Mouse (Mus musculus) limb, embryonic 11.5 days (tissue): Measurements from ENCODE around the gene Tbl1x. TPM values are rescaled to one million over a fixed set of nuclear protein-coding genes. Genes with fewer than 3 reads are reported as not detected.

Experiments used
- ATAC-seq: fragments of 200-750 bp; cut with Nextera tagmentation; 2 replicates; pipeline ENCODE4 v1.8.0; 2017; ENCODE audit warnings: low read depth; ENCODE audit not compliant: insufficient number of reproducible peaks, low FRiP score, low TSS enrichment
- DNase-seq: peaks from one replicate; pipeline ENCODE4 v3.0.0-alpha.2; 2015; ENCODE audit warnings: low spot score
- H3K27ac ChIP-seq: fragments of 300-500 bp; sonication (generic); replicated peaks from 2 replicates; pipeline ENCODE4 v1.5.1; 2014; ENCODE audit warnings: low read depth, mild to moderate bottlenecking, low read length
- H3K27me3 ChIP-seq: fragments of 300-500 bp; sonication (generic); 2 replicates; pipeline ENCODE4 v1.6.1; 2014; ENCODE audit warnings: mild to moderate bottlenecking, low read length, mixed read lengths; ENCODE audit not compliant: control insufficient read depth, insufficient read depth
- H3K36me3 ChIP-seq: fragments of 300-500 bp; sonication (generic); 2 replicates; pipeline ENCODE4 v1.6.1; 2014; ENCODE audit warnings: mild to moderate bottlenecking, low read length, moderate library complexity, mixed read lengths; ENCODE audit not compliant: control insufficient read depth, insufficient read depth
- H3K4me1 ChIP-seq: fragments of 300-500 bp; sonication (generic); 2 replicates; pipeline ENCODE4 v1.6.1; 2014; ENCODE audit warnings: low read length, mixed read lengths; ENCODE audit not compliant: control insufficient read depth, insufficient read depth
- H3K4me2 ChIP-seq: fragments of 300-500 bp; sonication (generic); 2 replicates; pipeline ENCODE4 v1.6.1; 2014; ENCODE audit warnings: low read depth, mild to moderate bottlenecking, moderate library complexity; ENCODE audit not compliant: severe bottlenecking
- H3K4me3 ChIP-seq: fragments of 300-500 bp; sonication (generic); 2 replicates; pipeline ENCODE4 v1.5.1; 2014; ENCODE audit warnings: low read depth, low read length
- H3K9ac ChIP-seq: fragments of 300-500 bp; sonication (generic); 2 replicates; pipeline ENCODE4 v1.6.1; 2014; ENCODE audit warnings: mild to moderate bottlenecking, low read length
- H3K9me3 ChIP-seq: fragments of 300-500 bp; sonication (generic); 2 replicates; pipeline ENCODE4 v1.6.1; 2016; ENCODE audit warnings: low read length; ENCODE audit not compliant: control insufficient read depth
- WGBS: fragments of 180-500 bp; shearing (Covaris S2); extraction: QIAGEN DNeasy Blood & Tissue Kit; methylation state at CpG from one replicate; pipeline ENCODE4 v1.1.7; 2014; 5-methylcytosine and 5-hydroxymethylcytosine counted together
- polyA plus RNA-seq: library from polyadenylated mRNA; unstranded; fragments of >200 nt; fragmentation: Nextera tagmentation; extraction: Ambion mirVana; gene quantifications from 2 replicates; pipeline ENCODE4 v1.2.1, GENCODE M21; 2014

Tbl1x gene
- polyA plus RNA-seq, 1 experiment from 2014 or later = 94.4 TPM

DNA sequence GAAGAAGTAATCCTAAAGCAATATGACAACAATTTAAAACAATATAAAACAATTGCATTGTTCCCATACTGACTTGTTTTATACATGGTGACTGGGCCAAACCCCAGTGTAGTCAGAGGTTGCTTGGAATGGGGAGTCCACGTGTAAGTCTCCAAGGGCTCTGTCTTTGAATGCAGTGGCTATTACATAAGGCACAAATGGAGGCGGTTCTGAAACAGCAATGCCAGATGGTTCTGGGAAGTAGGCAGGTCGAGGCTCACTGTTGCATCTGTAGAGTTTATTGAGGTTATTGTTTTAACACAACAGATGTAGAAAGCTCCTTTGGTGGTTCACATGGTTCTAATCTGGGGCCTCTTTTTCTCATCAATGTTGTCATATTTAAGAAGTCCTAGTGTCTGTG is 66.3 kb downstream of the Tbl1x start:
- Histone ChIP-seq H3K36me3 (no peaks in the 10 kb centered on the region), H3K4me3 (no peak overlapping the region), H3K9ac (no peak overlapping the region), H3K4me1 (no peaks in the 10 kb centered on the region), H3K27me3 (no peaks in the 10 kb centered on the region), H3K27ac (no peak overlapping the region), H3K4me2 (no peak overlapping the region), H3K9me3 (no peaks in the 10 kb centered on the region)
- DNase-seq (no peak), ATAC-seq (no peak)
- 81% methylated on average over 3 of the region's 3 CpGs for WGBS

DNA sequence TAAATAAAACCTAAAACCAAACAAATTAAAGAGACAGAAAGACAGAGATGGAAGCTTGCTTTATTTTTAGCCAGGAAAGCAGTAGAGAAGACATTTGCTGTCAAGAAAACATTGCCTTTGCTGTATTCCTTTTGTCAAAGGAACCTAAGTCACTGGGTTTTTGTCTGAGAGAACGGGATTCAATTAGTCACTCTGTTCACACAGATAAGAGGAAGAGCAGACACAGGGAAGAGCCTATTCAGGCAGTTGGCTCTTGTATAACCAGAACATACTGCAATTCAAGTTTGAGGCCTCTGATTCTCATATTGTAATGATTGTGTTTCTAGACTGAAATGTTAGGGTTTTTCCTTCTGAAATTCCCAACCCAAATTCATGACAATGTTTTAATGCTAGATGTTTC is 67.4 kb downstream of the Tbl1x start:
- H3K27ac ChIP-seq = no peak overlapping the region
- H3K4me3 ChIP-seq = no peak overlapping the region
- H3K36me3 ChIP-seq = no peaks in the 10 kb centered on the region
- ATAC-seq (no peak), DNase-seq (no peak)
- WGBS = 96% methylated on average over 1 of the region's 1 CpGs
- H3K27me3 ChIP-seq = no peaks in the 10 kb centered on the region
- H3K9me3 ChIP-seq = no peaks in the 10 kb centered on the region
- no peaks in the 10 kb centered on the region for H3K4me1 ChIP-seq
- H3K4me2 ChIP-seq = no peak overlapping the region
- no peak overlapping the region for H3K9ac ChIP-seq

DNA sequence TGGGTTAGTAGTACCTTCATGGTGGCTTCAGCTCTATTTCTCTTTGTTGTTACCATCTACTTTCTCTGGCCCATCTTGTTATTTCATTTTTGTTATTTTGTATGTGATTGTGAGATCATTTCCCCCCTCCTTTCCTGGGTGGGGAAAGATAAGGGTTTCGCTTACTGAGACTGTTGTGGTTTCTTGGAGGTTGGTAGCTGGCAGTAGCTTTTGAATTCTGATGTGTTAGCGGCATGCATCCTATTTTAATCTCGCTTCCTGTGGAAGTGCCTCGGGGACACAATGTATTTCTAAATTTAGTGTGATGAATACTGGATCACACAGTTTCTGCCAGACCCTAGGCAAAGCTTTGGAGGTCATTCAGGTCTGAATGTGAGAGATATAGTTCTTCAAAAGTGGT is 69.2 kb downstream of the Tbl1x start:
- Histone ChIP-seq H3K36me3 (no peaks in the 10 kb centered on the region), H3K4me1 (no peaks in the 10 kb centered on the region)
- 86% methylated on average over 4 of the region's 4 CpGs for WGBS

DNA sequence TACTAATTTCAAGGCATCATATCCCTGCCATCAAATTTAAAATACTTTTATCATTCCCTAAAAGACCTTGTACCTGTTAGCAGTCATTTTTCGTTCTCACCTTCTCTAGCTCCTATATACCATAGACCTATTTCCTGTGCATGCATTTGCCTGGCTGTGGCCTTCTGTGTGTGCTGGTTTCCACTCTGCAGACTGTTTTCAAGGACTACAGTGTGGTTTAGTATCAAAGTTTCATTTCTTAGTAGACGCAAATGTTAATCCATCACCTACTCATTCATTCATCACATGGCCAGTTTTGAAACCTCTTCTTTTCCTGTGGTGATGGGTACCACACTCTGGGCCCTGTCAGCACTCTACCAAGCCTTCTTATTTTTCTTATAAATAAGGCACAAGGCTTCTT is 75.2 kb downstream of the Tbl1x start:
- DNase-seq (no peak), ATAC-seq (no peak)
- Histone ChIP-seq H3K4me3 (no peak overlapping the region), H3K36me3 (no peaks in the 10 kb centered on the region), H3K9ac (no peak overlapping the region), H3K4me1 (no peaks in the 10 kb centered on the region), H3K27ac (no peak overlapping the region), H3K9me3 (no peaks in the 10 kb centered on the region), H3K27me3 (no peaks in the 10 kb centered on the region), H3K4me2 (no peak overlapping the region)
- WGBS = 92% methylated on average over 2 of the region's 2 CpGs

More for the DNA sequence above, 69.2 kb downstream of the Tbl1x start:
- Histone ChIP-seq H3K9ac (no peak overlapping the region), H3K27ac (no peak overlapping the region), H3K27me3 (no peaks in the 10 kb centered on the region), H3K9me3 (no peaks in the 10 kb centered on the region), H3K4me3 (no peak overlapping the region), H3K4me2 (no peak overlapping the region)
- DNase-seq (no peak), ATAC-seq (no peak)

DNA sequence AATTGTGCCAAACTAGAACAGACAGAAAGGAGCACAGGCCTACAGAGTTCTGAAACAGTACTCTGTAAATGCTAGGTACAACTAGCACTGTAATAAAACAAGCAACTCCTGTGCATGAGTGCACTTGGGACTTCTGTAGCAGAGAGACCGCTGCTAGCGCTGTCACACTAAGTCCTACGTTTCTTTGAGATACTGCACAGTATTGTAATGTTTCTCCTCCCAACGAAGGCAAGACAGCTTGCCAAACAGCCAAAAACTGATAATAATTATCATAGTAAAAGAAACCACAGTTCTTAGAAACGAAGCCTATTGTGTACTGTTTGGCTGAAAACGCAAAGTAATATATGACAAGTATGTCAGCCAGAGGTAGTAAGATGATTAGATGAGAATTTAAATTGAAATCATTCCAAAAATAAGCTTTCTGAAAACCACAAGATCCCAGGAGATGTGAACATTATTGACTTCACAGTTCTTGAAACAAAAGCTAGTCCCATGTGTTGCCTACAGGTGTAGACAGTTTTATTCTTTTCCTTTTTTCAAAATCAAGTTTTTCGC is 83.9 kb downstream of the Tbl1x start:
- ATAC-seq = no peak
- WGBS = 88% methylated on average over 7 of the region's 7 CpGs
- no peak for DNase-seq
- Histone ChIP-seq H3K9me3 (no peaks in the 10 kb centered on the region), H3K36me3 (no peaks in the 10 kb centered on the region), H3K9ac (no peak overlapping the region), H3K27me3 (no peaks in the 10 kb centered on the region), H3K4me2 (no peak overlapping the region), H3K27ac (no peak overlapping the region), H3K4me3 (no peak overlapping the region), H3K4me1 (no peaks in the 10 kb centered on the region)

DNA sequence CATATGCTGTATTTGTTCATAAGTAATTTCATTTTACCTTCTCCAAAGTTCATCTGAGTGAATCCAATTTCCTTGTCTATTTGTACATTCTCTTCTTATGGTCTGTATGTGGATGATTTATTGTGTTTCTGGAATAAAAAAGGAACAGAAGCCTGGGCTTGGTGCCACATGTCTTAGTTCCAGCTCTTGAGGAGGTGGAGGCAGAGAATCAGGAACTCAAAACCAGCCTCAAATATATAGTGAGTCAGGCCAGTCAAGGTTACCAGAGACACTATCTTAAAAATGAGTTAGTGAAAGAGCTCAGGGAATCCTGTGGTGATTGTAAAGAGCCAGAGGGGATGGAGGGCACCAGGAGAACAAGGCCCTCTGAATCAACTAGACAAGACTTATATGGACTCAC is 86.9 kb downstream of the Tbl1x start:
- H3K4me1 ChIP-seq = no peaks in the 10 kb centered on the region
- no peak overlapping the region for H3K27ac ChIP-seq
- no peak overlapping the region for H3K4me2 ChIP-seq
- no peaks in the 10 kb centered on the region for H3K27me3 ChIP-seq
- H3K9me3 ChIP-seq = no peaks in the 10 kb centered on the region
- no peak for DNase-seq
- ATAC-seq = no peak
- no peak overlapping the region for H3K9ac ChIP-seq
- no peaks in the 10 kb centered on the region for H3K36me3 ChIP-seq
- no peak overlapping the region for H3K4me3 ChIP-seq

DNA sequence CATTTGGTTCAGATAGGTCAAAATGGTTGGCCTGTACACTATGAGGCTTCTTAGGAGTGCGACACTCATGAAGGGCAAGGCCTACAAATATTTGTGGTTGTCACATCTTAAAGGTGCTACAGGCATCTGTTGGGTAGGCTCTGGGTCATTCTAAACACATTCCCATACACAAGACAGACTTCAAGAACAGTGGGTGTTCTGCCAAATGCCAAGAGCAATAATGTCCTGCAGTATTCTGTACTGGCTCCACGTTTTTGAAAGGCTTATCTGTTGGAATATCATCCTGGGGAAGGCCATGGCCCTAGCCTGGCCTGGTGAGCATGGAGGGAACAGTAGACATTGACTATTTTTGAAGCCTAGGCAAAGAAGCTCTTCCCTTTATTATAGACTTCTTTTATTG is 87.9 kb downstream of the Tbl1x start:
- Histone ChIP-seq H3K4me2 (no peak overlapping the region), H3K27me3 (no peaks in the 10 kb centered on the region), H3K27ac (no peak overlapping the region), H3K36me3 (no peaks in the 10 kb centered on the region), H3K9me3 (no peaks in the 10 kb centered on the region), H3K4me1 (no peaks in the 10 kb centered on the region), H3K4me3 (no peak overlapping the region), H3K9ac (no peak overlapping the region)
- DNase-seq (no peak), ATAC-seq (no peak)
- WGBS = 79% methylated on average over 2 of the region's 2 CpGs

DNA sequence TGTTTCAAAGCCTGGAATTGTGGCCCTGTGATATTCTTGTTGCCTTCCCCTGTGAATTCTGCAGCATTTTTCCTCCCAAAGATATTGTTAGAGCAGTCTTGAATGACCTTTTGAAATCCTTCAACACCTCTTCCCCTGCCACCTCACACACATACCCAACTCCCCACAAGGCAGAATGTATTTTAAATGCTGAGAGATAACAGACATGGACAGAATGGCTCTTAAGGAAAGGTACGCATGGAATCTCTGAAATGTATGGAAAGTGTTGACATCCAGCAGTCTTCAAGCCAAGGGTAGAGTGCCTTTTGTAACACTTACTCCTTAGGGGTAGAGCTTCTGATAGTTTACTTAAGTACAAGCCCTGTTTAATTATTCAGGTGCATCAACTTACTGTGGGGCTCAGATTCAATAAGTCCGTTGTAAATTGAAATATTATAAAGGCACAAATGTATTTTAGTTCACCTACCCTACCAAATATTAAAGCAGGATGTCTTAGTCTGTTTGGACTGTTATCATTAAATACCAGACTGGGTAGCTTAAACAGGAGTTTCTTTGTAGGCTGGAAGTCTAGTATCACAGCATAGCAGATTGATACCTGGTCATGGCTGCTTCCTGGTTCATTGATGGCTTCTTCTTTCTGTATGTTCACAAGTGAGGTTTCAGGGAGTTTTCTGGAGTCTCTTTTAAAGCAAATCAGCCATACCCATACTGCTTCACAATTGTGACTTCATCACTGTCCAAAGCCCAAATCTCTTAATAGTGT is 92.9 kb downstream of the Tbl1x start:
- Histone ChIP-seq H3K27ac (no peak overlapping the region), H3K36me3 (no peaks in the 10 kb centered on the region), H3K9me3 (no peaks in the 10 kb centered on the region), H3K4me3 (no peak overlapping the region), H3K9ac (no peak overlapping the region), H3K4me2 (no peak overlapping the region), H3K27me3 (no peaks in the 10 kb centered on the region), H3K4me1 (no peaks in the 10 kb centered on the region)
- ATAC-seq (no peak), DNase-seq (no peak)
- 93% methylated on average over 2 of the region's 2 CpGs for WGBS

DNA sequence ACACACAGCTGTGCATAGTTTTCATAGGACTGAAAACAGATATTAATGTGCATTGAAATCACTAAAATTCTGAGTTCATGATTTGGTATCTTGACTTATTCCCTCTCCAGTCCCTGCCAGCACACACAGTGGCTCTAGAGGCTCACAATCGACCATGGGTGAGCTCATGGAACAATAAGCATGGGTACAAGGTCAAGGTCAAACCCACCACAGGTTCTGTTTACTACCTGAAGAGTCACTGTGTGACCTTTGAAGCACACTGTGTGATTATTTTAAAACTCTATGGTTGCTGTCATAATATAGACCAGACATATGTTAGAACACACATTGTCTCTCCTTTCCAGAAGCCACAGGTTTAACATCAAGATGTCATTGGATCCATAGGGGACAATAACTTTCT is 96.7 kb downstream of the Tbl1x start:
- ATAC-seq (no peak), DNase-seq (no peak)
- Histone ChIP-seq H3K27me3 (no peaks in the 10 kb centered on the region), H3K9ac (no peak overlapping the region), H3K4me1 (no peaks in the 10 kb centered on the region), H3K4me2 (no peak overlapping the region), H3K36me3 (no peaks in the 10 kb centered on the region), H3K27ac (no peak overlapping the region), H3K9me3 (no peaks in the 10 kb centered on the region), H3K4me3 (no peak overlapping the region)
- WGBS = 47% methylated on average over 1 of the region's 1 CpGs
